Mouse (Mus musculus) E14TG2a.4 (cell line): ENCODE measurements around the gene 0610030E20Rik.

Experiments used
- CTCF ChIP-seq: conservative IDR thresholded peaks from 2 replicates; pipeline ENCODE4 v1.5.1; 2014; ENCODE audit warnings: low read length
- NANOG ChIP-seq: IDR thresholded peaks from 2 replicates; pipeline ENCODE4 v1.6.1; 2014; ENCODE audit warnings: borderline replicate concordance, low read length, mixed read lengths
- POU5F1 ChIP-seq: IDR thresholded peaks from 2 replicates; pipeline ENCODE4 v1.6.1; 2014; ENCODE audit warnings: low read length, borderline replicate concordance

GRCm38 (mm10) chr6:72360599-72360935 is 13.4 kb downstream of the 0610030E20Rik start:
- no peak for TF ChIP-seq CTCF
- no peak for TF ChIP-seq POU5F1
- no peak for TF ChIP-seq NANOG
